Mouse (Mus musculus) MEL (cell line): ENCODE results near the gene Psmd2. TPM values are rescaled to one million over a fixed set of nuclear protein-coding genes. Genes with fewer than 3 reads are reported as not detected.

ENCODE experiments used
- DNase-seq: peaks from one replicate; pipeline ENCODE4 v3.0.0; 2011; ENCODE audit warnings: low read depth, low spot score
- H3K27ac ChIP-seq: 2 replicates; pipeline ENCODE4 v1.5.1; 2012; ENCODE audit warnings: low read depth, mild to moderate bottlenecking, control low read depth, low read length, moderate library complexity; ENCODE audit not compliant: control insufficient read depth
- H3K27me3 ChIP-seq, 2 experiments: fragments of 150-350 bp in 1 of 2; sonication (generic) in 1 of 2; 2 replicates each; pipeline ENCODE4 v1.6.1; 2012; ENCODE audit warnings: low read length in 2 of 2, mild to moderate bottlenecking in 2 of 2, improper control_type of control experiment in 1 of 2, moderate library complexity in 1 of 2; ENCODE audit not compliant: insufficient read depth in 2 of 2, control insufficient read depth in 1 of 2
- H3K36me3 ChIP-seq, 2 experiments: 2 replicates each; pipeline ENCODE4 v1.6.1; 2012 to 2014; ENCODE audit warnings: low read length in 2 of 2, improper control_type of control experiment in 1 of 2, inconsistent platforms in 1 of 2, mild to moderate bottlenecking in 1 of 2; ENCODE audit not compliant: insufficient read depth in 2 of 2, control insufficient read depth in 1 of 2
- H3K4me1 ChIP-seq, 2 experiments: fragments of 150-350 bp in 1 of 2; sonication (generic) in 1 of 2; 2 replicates each; pipeline ENCODE4 v1.6.1; 2012; ENCODE audit warnings: low read length in 2 of 2, improper control_type of control experiment in 1 of 2, mild to moderate bottlenecking in 1 of 2; ENCODE audit not compliant: insufficient read depth in 2 of 2, control insufficient read depth in 1 of 2
- H3K4me3 ChIP-seq, 2 experiments: fragments of 150-350 bp in 1 of 2; sonication (generic) in 1 of 2; 2 replicates each; pipeline ENCODE4 v1.5.1; 2012; ENCODE audit warnings: low read depth in 2 of 2, low read length in 2 of 2, mild to moderate bottlenecking in 2 of 2, moderate library complexity in 2 of 2, control low read depth in 1 of 2, improper control_type of control experiment in 1 of 2; ENCODE audit not compliant: control insufficient read depth in 1 of 2, insufficient read depth in 1 of 2
- H3K79me2 ChIP-seq: 2 replicates; pipeline ENCODE4 v1.6.1; 2012; ENCODE audit warnings: mild to moderate bottlenecking, low read length, moderate library complexity; ENCODE audit not compliant: control insufficient read depth, poor library complexity, insufficient read depth
- H3K9ac ChIP-seq: 2 replicates; pipeline ENCODE4 v1.6.1; 2012; ENCODE audit warnings: low read depth, mild to moderate bottlenecking, control low read depth, low read length, moderate library complexity; ENCODE audit not compliant: control insufficient read depth, poor library complexity, severe bottlenecking
- H3K9me3 ChIP-seq: fragments of 150-350 bp; sonication (generic); replicated peaks from 2 replicates; pipeline ENCODE4 v1.6.1; 2012; ENCODE audit warnings: mild to moderate bottlenecking, low read length, improper control_type of control experiment, moderate library complexity; ENCODE audit not compliant: insufficient read depth
- BHLHE40 ChIP-seq: IDR thresholded peaks from 2 replicates; pipeline ENCODE4 v1.6.1; 2012; ENCODE audit warnings: low read depth, mild to moderate bottlenecking, inconsistent platforms, low read length, improper control_type of control experiment, borderline replicate concordance
- CHD1 ChIP-seq: IDR thresholded peaks from 2 replicates; pipeline ENCODE4 v1.6.1; 2012; ENCODE audit warnings: low read depth, mild to moderate bottlenecking, inconsistent platforms, low read length, improper control_type of control experiment
- CHD2 ChIP-seq: IDR thresholded peaks from 2 replicates; pipeline ENCODE4 v1.6.1; 2011; ENCODE audit warnings: low read length, improper control_type of control experiment
- CTCF ChIP-seq, 3 experiments: IDR thresholded peaks in 2 of 3; conservative IDR thresholded peaks in 1 of 3; 2 replicates each; pipeline ENCODE4 v1.5.1; 2011 to 2012; ENCODE audit warnings: low read length in 3 of 3, low read depth in 2 of 3, mild to moderate bottlenecking in 2 of 3, improper control_type of control experiment in 1 of 3, inconsistent platforms in 1 of 3, mixed read lengths in 1 of 3, moderate library complexity in 1 of 3; ENCODE audit not compliant: control insufficient read depth in 1 of 3, insufficient read depth in 1 of 3, poor library complexity in 1 of 3, severe bottlenecking in 1 of 3
- E2F4 ChIP-seq: IDR thresholded peaks from 2 replicates; pipeline ENCODE4 v1.6.1; 2011; ENCODE audit warnings: low read depth, low read length, improper control_type of control experiment, borderline replicate concordance
- EP300 ChIP-seq, 2 experiments: IDR thresholded peaks; 2 replicates each; pipeline ENCODE4 v1.6.1; 2011; ENCODE audit warnings: improper control_type of control experiment in 2 of 2, low read length in 2 of 2, low read depth in 1 of 2, mild to moderate bottlenecking in 1 of 2
- GABPA ChIP-seq: IDR thresholded peaks from 2 replicates; pipeline ENCODE4 v1.6.1; 2012; ENCODE audit warnings: low read depth, mild to moderate bottlenecking, inconsistent platforms, low read length, improper control_type of control experiment, moderate library complexity
- GATA1 ChIP-seq: IDR thresholded peaks from 2 replicates; pipeline ENCODE4 v1.6.1; 2011; ENCODE audit warnings: low read depth, low read length, improper control_type of control experiment
- JUND ChIP-seq: IDR thresholded peaks from 2 replicates; pipeline ENCODE4 v1.6.1; 2011; ENCODE audit warnings: low read depth, mild to moderate bottlenecking, improper control_type of control experiment, low read length
- MAFK ChIP-seq: IDR thresholded peaks from 2 replicates; pipeline ENCODE4 v1.6.1; 2011; ENCODE audit warnings: low read depth, mild to moderate bottlenecking, low read length, improper control_type of control experiment, borderline replicate concordance
- MAX ChIP-seq: IDR thresholded peaks from 2 replicates; pipeline ENCODE4 v1.6.1; 2011; ENCODE audit warnings: low read length, improper control_type of control experiment
- MXI1 ChIP-seq: IDR thresholded peaks from 2 replicates; pipeline ENCODE4 v1.6.1; 2011; ENCODE audit warnings: mild to moderate bottlenecking, low read depth, low read length, improper control_type of control experiment
- MYC ChIP-seq: IDR thresholded peaks from 2 replicates; pipeline ENCODE4 v1.6.1; 2011; ENCODE audit warnings: low read depth, mild to moderate bottlenecking, low read length, improper control_type of control experiment, moderate library complexity
- NRF1 ChIP-seq: IDR thresholded peaks from 2 replicates; pipeline ENCODE4 v1.6.1; 2014; ENCODE audit warnings: low read depth, mild to moderate bottlenecking, inconsistent platforms, low read length, improper control_type of control experiment, moderate library complexity; ENCODE audit not compliant: poor library complexity, insufficient read depth, severe bottlenecking
- POLR2A ChIP-seq, 2 experiments: IDR thresholded peaks; 2 replicates each; pipeline ENCODE4 v1.6.1; 2011 to 2012; ENCODE audit warnings: low read length in 2 of 2, mild to moderate bottlenecking in 2 of 2, control low read depth in 1 of 2, improper control_type of control experiment in 1 of 2, low read depth in 1 of 2, moderate library complexity in 1 of 2; ENCODE audit not compliant: control insufficient read depth in 1 of 2, insufficient read depth in 1 of 2, poor library complexity in 1 of 2
- POLR2AphosphoS2 ChIP-seq: IDR thresholded peaks from 2 replicates; pipeline ENCODE4 v1.6.1; 2011; ENCODE audit warnings: low read length, improper control_type of control experiment
- POLR2AphosphoS5 ChIP-seq: IDR thresholded peaks from 2 replicates; pipeline ENCODE4 v1.6.1; 2012; ENCODE audit warnings: low read depth, borderline replicate concordance, mild to moderate bottlenecking, inconsistent platforms, low read length, moderate library complexity, mixed read lengths
- RCOR1 ChIP-seq: IDR thresholded peaks from 2 replicates; pipeline ENCODE4 v1.6.1; 2012; ENCODE audit warnings: low read depth, mild to moderate bottlenecking, inconsistent platforms, low read length, improper control_type of control experiment
- SIN3A ChIP-seq: IDR thresholded peaks from 2 replicates; pipeline ENCODE4 v1.6.1; 2012; ENCODE audit warnings: low read length, improper control_type of control experiment, inconsistent platforms
- SMC3 ChIP-seq: IDR thresholded peaks from 2 replicates; pipeline ENCODE4 v1.6.1; 2011; ENCODE audit warnings: low read depth, low read length, improper control_type of control experiment
- TAL1 ChIP-seq: IDR thresholded peaks from 2 replicates; pipeline ENCODE4 v1.6.1; 2012; ENCODE audit warnings: mild to moderate bottlenecking, inconsistent platforms, low read length, moderate library complexity, mixed read lengths
- TBP ChIP-seq: IDR thresholded peaks from 2 replicates; pipeline ENCODE4 v1.8.0; 2011; ENCODE audit warnings: low read depth, low read length, improper control_type of control experiment
- TCF12 ChIP-seq: IDR thresholded peaks from 2 replicates; pipeline ENCODE4 v1.6.1; 2014; ENCODE audit warnings: low read depth, mild to moderate bottlenecking, inconsistent platforms, low read length, improper control_type of control experiment, moderate library complexity
- UBTF ChIP-seq: IDR thresholded peaks from 2 replicates; pipeline ENCODE4 v1.6.1; 2012; ENCODE audit warnings: low read depth, mild to moderate bottlenecking, inconsistent platforms, low read length, improper control_type of control experiment, moderate library complexity, borderline replicate concordance; ENCODE audit not compliant: insufficient read depth
- USF1 ChIP-seq: IDR thresholded peaks from 2 replicates; pipeline ENCODE4 v1.6.1; 2014; ENCODE audit warnings: low read depth, mild to moderate bottlenecking, inconsistent platforms, low read length, improper control_type of control experiment, moderate library complexity
- ZMIZ1 ChIP-seq: IDR thresholded peaks from 2 replicates; pipeline ENCODE4 v1.6.1; 2012; ENCODE audit warnings: low read depth, mild to moderate bottlenecking, inconsistent platforms, low read length, improper control_type of control experiment, moderate library complexity
- ZNF384 ChIP-seq: IDR thresholded peaks from 2 replicates; pipeline ENCODE4 v1.6.1; 2012; ENCODE audit warnings: low read depth, mild to moderate bottlenecking, inconsistent platforms, low read length, improper control_type of control experiment
- polyA plus RNA-seq, 2 experiments: library from polyadenylated mRNA; stranded (reverse) in 1 of 2; unstranded in 1 of 2; fragments of >175 nt in 1 of 2; fragments of >200 nt in 1 of 2; gene quantifications; 2 replicates each; pipeline versions ENCODE4 v1.2.1 to v1.2.4; 2012; ENCODE audit warnings: low replicate concordance in 2 of 2, low read depth in 1 of 2; ENCODE audit not compliant: insufficient read length in 2 of 2, insufficient read depth in 1 of 2, missing spikeins in 1 of 2
- total RNA-seq: library from RNA; depleted of rRNA; stranded (reverse); fragments of 300-350 nt; gene quantifications from 2 replicates; pipeline ENCODE4 v1.2.3, GENCODE M21; 2012

Psmd2 gene
- total and polyA plus RNA-seq, 3 experiments: 81.9 to 432 (median 262) TPM

DNA sequence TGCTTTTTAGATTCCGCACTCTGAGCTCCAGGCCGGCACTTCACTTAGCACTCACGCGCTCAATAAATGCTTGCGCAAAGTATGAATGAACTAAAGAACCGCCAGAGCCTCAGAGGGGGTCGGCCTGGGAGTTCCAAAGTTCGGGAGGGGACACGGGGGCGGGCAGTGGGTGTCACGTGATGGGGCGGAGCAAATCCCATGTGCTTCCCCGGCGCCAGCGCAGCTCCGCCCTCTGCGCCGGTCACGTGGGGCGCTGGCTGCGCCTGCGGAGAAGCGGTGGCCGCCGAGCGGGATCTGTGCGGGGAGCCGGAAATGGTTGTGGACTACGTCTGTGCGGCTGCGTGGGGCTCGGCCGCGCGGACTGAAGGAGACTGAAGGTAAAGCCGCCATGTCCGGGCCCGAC lies 21.0 kb downstream of the Psmd2 start (continued):
- no peak for TF ChIP-seq GATA1
- peak; percentile 100 for TF ChIP-seq USF1
- TF ChIP-seq E2F4: no peak
- no peak for TF ChIP-seq UBTF
- no peak for TF ChIP-seq JUND
- peak; percentile 98 for TF ChIP-seq MAX
- TF ChIP-seq BHLHE40: peak; percentile 91
- TF ChIP-seq, all 39 proteins: peak for 16

- Histone ChIP-seq H3K9me3 (no peaks in the 10 kb centered on the region), H3K79me2 (peaks cover 48% of the 10 kb centered on the region), H3K4me3 (peak overlapping the region; percentile 97 to 98), H3K4me1 (peaks cover 11 to 28% of the 10 kb centered on the region in 2 experiments), H3K27ac (peak overlapping the region; percentile 77), H3K27me3 (no peaks in the 10 kb centered on the region), H3K9ac (peak overlapping the region; percentile 99), H3K36me3 (peaks cover 22 to 37% of the 10 kb centered on the region in 2 experiments)
- TF ChIP-seq POLR2A (IDR thresholded peaks at IDR 0.05; ENCODE audit: control insufficient read depth in 1 of 2, insufficient read depth in 1 of 2, low read depth in 1 of 2, low read length in 2 of 2, poor library complexity in 1 of 2) (peak in 1 of 2 experiments; percentile 32; a peak in 2 of 4 replicates), USF1 (0 out of 2 replicates have a peak, but pooled peaks have one; percentile 1), CTCF (IDR thresholded peaks at IDR 0.05 in 2 of 3, conservative IDR thresholded peaks at IDR 0.05 in 1 of 3; ENCODE audit: control insufficient read depth in 1 of 3, insufficient read depth in 1 of 3, low read depth in 2 of 3, low read length in 3 of 3, poor library complexity in 1 of 3, severe bottlenecking in 1 of 3) (no peak), CHD1 (no peak; the same call in 1 of the 2 replicates), EP300 (IDR thresholded peaks at IDR 0.05; ENCODE audit: low read depth in 1 of 2, low read length in 2 of 2) (no peak), MYC (no peak), GABPA (no peak)
- DNase-seq: peak; percentile 48
Measured at GRCm38 (mm10) chr16:20672965-20673705, 21.7 kb downstream of the Psmd2 start.

DNA sequence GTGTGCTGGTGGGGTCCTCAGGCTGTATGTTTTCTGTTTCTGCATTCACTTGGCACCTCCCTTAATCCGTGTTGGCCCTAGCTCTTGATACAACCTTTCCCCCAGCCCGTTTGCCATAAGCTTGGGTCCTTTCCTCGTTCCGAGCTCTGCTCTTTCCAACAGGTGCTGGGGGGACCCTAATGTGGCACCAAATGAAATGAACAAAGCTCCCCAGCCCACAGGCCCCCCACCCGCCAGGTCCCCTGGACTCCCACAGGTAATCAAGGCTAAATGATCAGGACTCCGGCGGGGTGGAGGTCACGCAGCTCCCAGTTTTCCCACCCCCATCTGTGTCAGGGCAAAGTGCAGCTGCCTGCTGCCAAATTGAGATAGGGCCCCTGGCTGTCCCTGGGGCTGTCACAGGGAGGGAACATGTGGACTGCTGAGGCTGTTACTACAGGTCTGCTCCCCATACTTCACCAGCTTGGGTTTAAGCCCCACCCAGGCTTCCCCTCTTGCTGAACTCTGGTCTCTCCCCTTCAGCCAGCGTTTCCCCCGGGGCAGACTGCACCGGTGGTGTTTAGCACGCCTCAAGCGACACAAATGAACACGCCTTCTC lies 22.4 kb downstream of the Psmd2 start:
- H3K36me3 ChIP-seq: peaks cover 28 to 44% of the 10 kb centered on the region in 2 experiments
- H3K79me2 ChIP-seq: peaks cover 54% of the 10 kb centered on the region
- peak overlapping the region; percentile 77 for H3K27ac ChIP-seq
- H3K9me3 ChIP-seq: no peaks in the 10 kb centered on the region
- peak overlapping the region; percentile 97 to 98 for H3K4me3 ChIP-seq
- no peaks in the 10 kb centered on the region for H3K27me3 ChIP-seq
- peak; percentile 71 for DNase-seq
- H3K9ac ChIP-seq: peak overlapping the region; percentile 99
- H3K4me1 ChIP-seq: peaks cover 11 to 34% of the 10 kb centered on the region in 2 experiments
- TF ChIP-seq TBP (no peak), MAFK (no peak), POLR2AphosphoS5 (no peak), TAL1 (peak; percentile 76), RCOR1 (no peak), TCF12 (0 out of 2 replicates have a peak, but pooled peaks have one; percentile 31), ZMIZ1 (no peak), CTCF (IDR thresholded peaks at IDR 0.05 in 2 of 3, conservative IDR thresholded peaks at IDR 0.05 in 1 of 3; ENCODE audit: control insufficient read depth in 1 of 3, insufficient read depth in 1 of 3, low read depth in 2 of 3, low read length in 3 of 3, poor library complexity in 1 of 3, severe bottlenecking in 1 of 3) (no peak), MXI1 (peak; percentile 97), SIN3A (peak; percentile 77), NRF1 (no peak), CHD2 (no peak), ZNF384 (no peak), SMC3 (no peak), POLR2AphosphoS2 (no peak), POLR2A (IDR thresholded peaks at IDR 0.05; ENCODE audit: control insufficient read depth in 1 of 2, insufficient read depth in 1 of 2, low read depth in 1 of 2, low read length in 2 of 2, poor library complexity in 1 of 2) (peak in 1 of 2 experiments; percentile 36; a peak in 1 of 4 replicates)
